Mouse (Mus musculus) hindbrain, embryonic 10.5 days (tissue): ENCODE measurements around the gene Cryzl2. TPM values are rescaled to one million over a fixed set of nuclear protein-coding genes. Genes with fewer than 3 reads are reported as not detected.
A peak's percentile ranks its signal among the peaks of the same experiment; 100 is the strongest.

Experiments
- DNase-seq: peaks from one replicate; pipeline ENCODE4 v3.0.0-alpha.2; 2017; ENCODE audit warnings: low spot score
- H3K27ac ChIP-seq: fragments of 300-500 bp; sonication (generic); 2 replicates; pipeline ENCODE4 v1.5.1; 2016; ENCODE audit warnings: mild to moderate bottlenecking, moderate library complexity
- H3K27me3 ChIP-seq: fragments of 300-500 bp; sonication (generic); 2 replicates; pipeline ENCODE4 v1.6.1; 2016; ENCODE audit warnings: mild to moderate bottlenecking; ENCODE audit not compliant: poor library complexity, insufficient read depth, severe bottlenecking
- H3K36me3 ChIP-seq: fragments of 300-500 bp; sonication (generic); 2 replicates; pipeline ENCODE4 v1.6.1; 2016; ENCODE audit warnings: mild to moderate bottlenecking, moderate library complexity
- H3K4me1 ChIP-seq: fragments of 300-500 bp; sonication (generic); replicated peaks from 2 replicates; pipeline ENCODE4 v1.6.1; 2016; ENCODE audit warnings: mild to moderate bottlenecking
- H3K4me3 ChIP-seq: fragments of 300-500 bp; sonication (generic); 2 replicates; pipeline ENCODE4 v1.5.1; 2016; ENCODE audit warnings: mild to moderate bottlenecking, moderate library complexity
- H3K9me3 ChIP-seq: fragments of 300-500 bp; sonication (generic); 2 replicates; pipeline ENCODE4 v1.6.1; 2016; ENCODE audit warnings: mild to moderate bottlenecking, moderate library complexity
- WGBS: fragments of 180-500 bp; shearing (Covaris S2); methylation state at CpG from one replicate; pipeline ENCODE4 v1.1.7; 2016; 5-methylcytosine and 5-hydroxymethylcytosine counted together
- polyA plus RNA-seq: library from polyadenylated mRNA; unstranded; fragments of >200 nt; fragmentation: Nextera tagmentation; extraction: Ambion mirVana; gene quantifications from 2 replicates; pipeline ENCODE4 v1.2.1, GENCODE M21; 2016

Cryzl2 gene
- polyA plus RNA-seq, 1 experiment from 2014 or later = 7.9 TPM

GRCm38 (mm10) chr1:157427604-157428003 lies 30.8 kb upstream of the Cryzl2 start:
- no peak for DNase-seq
- Histone ChIP-seq H3K36me3 (no peaks in the 10 kb centered on the region), H3K4me1 (0 out of 2 replicates have a peak, but pooled peaks cover 5% of the 10 kb centered on the region), H3K4me3 (no peak overlapping the region), H3K9me3 (no peaks in the 10 kb centered on the region), H3K27ac (no peak overlapping the region), H3K27me3 (no peaks in the 10 kb centered on the region)
- 92% methylated on average over 4 of the region's 4 CpGs for WGBS

GRCm38 (mm10) chr1:157428366-157428765 lies 30.0 kb upstream of the Cryzl2 start:
- Histone ChIP-seq H3K4me3 (no peak overlapping the region), H3K4me1 (peaks cover 8% of the 10 kb centered on the region; the same call in 1 of the 2 replicates), H3K9me3 (no peaks in the 10 kb centered on the region), H3K27ac (no peak overlapping the region), H3K36me3 (no peaks in the 10 kb centered on the region), H3K27me3 (no peaks in the 10 kb centered on the region)
- no peak for DNase-seq
- WGBS = 93% methylated on average over 3 of the region's 3 CpGs

- 34% methylated on average over 3 of the region's 3 CpGs for WGBS
These were observed 25.1 kb upstream of the Cryzl2 start for GRCm38 (mm10) chr1:157433316-157433715.

GRCm38 (mm10) chr1:157434404-157434803 lies 24.0 kb upstream of the Cryzl2 start:
- DNase-seq = no peak

More at GRCm38 (mm10) chr1:157433316-157433715, 25.1 kb upstream of the Cryzl2 start:
- no peaks in the 10 kb centered on the region for H3K9me3 ChIP-seq
- peaks cover 4% of the 10 kb centered on the region; the same call in 1 of the 2 replicates for H3K4me1 ChIP-seq
- no peak overlapping the region for H3K4me3 ChIP-seq
- no peaks in the 10 kb centered on the region for H3K36me3 ChIP-seq
- no peak for DNase-seq
- H3K27ac ChIP-seq = 0 out of 2 replicates have a peak overlapping the region, but pooled peaks have one; percentile 23
- no peaks in the 10 kb centered on the region for H3K27me3 ChIP-seq

GRCm38 (mm10) chr1:157435926-157436325 lies 22.5 kb upstream of the Cryzl2 start:
- no peak overlapping the region for H3K4me3 ChIP-seq
- WGBS = 94% methylated on average over 6 of the region's 6 CpGs
- H3K27ac ChIP-seq = no peak overlapping the region
- no peaks in the 10 kb centered on the region for H3K27me3 ChIP-seq
- no peaks in the 10 kb centered on the region for H3K36me3 ChIP-seq
- DNase-seq = no peak
- H3K9me3 ChIP-seq = no peaks in the 10 kb centered on the region
- H3K4me1 ChIP-seq = peaks cover 26% of the 10 kb centered on the region

More at GRCm38 (mm10) chr1:157434404-157434803, 24.0 kb upstream of the Cryzl2 start:
- Histone ChIP-seq H3K27ac (no peak overlapping the region), H3K9me3 (no peaks in the 10 kb centered on the region), H3K36me3 (no peaks in the 10 kb centered on the region), H3K4me1 (peaks cover 10% of the 10 kb centered on the region), H3K4me3 (no peak overlapping the region), H3K27me3 (no peaks in the 10 kb centered on the region)
- 97% methylated on average over 4 of the region's 4 CpGs for WGBS

- no peak for DNase-seq
- WGBS = 94% methylated on average over 2 of the region's 2 CpGs
- no peak overlapping the region for H3K4me3 ChIP-seq
- H3K36me3 ChIP-seq = no peaks in the 10 kb centered on the region
- no peaks in the 10 kb centered on the region for H3K9me3 ChIP-seq
- peaks cover 46% of the 10 kb centered on the region for H3K4me1 ChIP-seq
- H3K27ac ChIP-seq = peak overlapping the region; percentile 90; the same call in 1 of the 2 replicates
- no peaks in the 10 kb centered on the region for H3K27me3 ChIP-seq
These were observed 20.1 kb upstream of the Cryzl2 start for GRCm38 (mm10) chr1:157438290-157438689.

- H3K36me3 ChIP-seq = no peaks in the 10 kb centered on the region
- no peak for DNase-seq
- H3K4me1 ChIP-seq = peaks cover 52% of the 10 kb centered on the region
- no peaks in the 10 kb centered on the region for H3K27me3 ChIP-seq
- H3K27ac ChIP-seq = peak overlapping the region; percentile 90
- H3K9me3 ChIP-seq = no peaks in the 10 kb centered on the region
- 88% methylated on average over 4 of the region's 4 CpGs for WGBS
- no peak overlapping the region for H3K4me3 ChIP-seq
These were observed 19.3 kb upstream of the Cryzl2 start for GRCm38 (mm10) chr1:157439101-157439500.

- no peaks in the 10 kb centered on the region for H3K36me3 ChIP-seq
- H3K4me1 ChIP-seq = peaks cover 61% of the 10 kb centered on the region
- H3K27me3 ChIP-seq = 0 out of 2 replicates have a peak, but pooled peaks cover 3% of the 10 kb centered on the region
- peak; percentile 78 for DNase-seq
- peak overlapping the region; percentile 90 for H3K27ac ChIP-seq
- 2% methylated on average over 14 of the region's 14 CpGs for WGBS
- no peaks in the 10 kb centered on the region for H3K9me3 ChIP-seq
- peak overlapping the region; percentile 35 for H3K4me3 ChIP-seq
These were observed 18.3 kb upstream of the Cryzl2 start for GRCm38 (mm10) chr1:157439973-157440641.

GRCm38 (mm10) chr1:157443026-157443722 lies 15.2 kb upstream of the Cryzl2 start:
- Histone ChIP-seq H3K4me1 (peaks cover 86% of the 10 kb centered on the region), H3K36me3 (no peaks in the 10 kb centered on the region), H3K4me3 (peak overlapping the region; percentile 28), H3K27me3 (peaks cover 22% of the 10 kb centered on the region), H3K9me3 (no peaks in the 10 kb centered on the region), H3K27ac (peak overlapping the region; percentile 90)
- peak; percentile 61 for DNase-seq
- WGBS = 9% methylated on average over 14 of the region's 14 CpGs

GRCm38 (mm10) chr1:157443723-157444561 lies 14.4 kb upstream of the Cryzl2 start:
- Histone ChIP-seq H3K36me3 (no peaks in the 10 kb centered on the region), H3K4me1 (peaks cover 88% of the 10 kb centered on the region), H3K4me3 (peak overlapping the region; percentile 28), H3K27me3 (peaks cover 29% of the 10 kb centered on the region), H3K27ac (peak overlapping the region; percentile 90), H3K9me3 (no peaks in the 10 kb centered on the region)
- WGBS = 28% methylated on average over 19 of the region's 19 CpGs
- no peak for DNase-seq

- peak overlapping the region; percentile 90 for H3K27ac ChIP-seq
- 70% methylated on average over 13 of the region's 13 CpGs for WGBS
- no peak overlapping the region for H3K4me3 ChIP-seq
- DNase-seq = no peak
- peaks cover 36% of the 10 kb centered on the region for H3K27me3 ChIP-seq
- no peaks in the 10 kb centered on the region for H3K36me3 ChIP-seq
- peaks cover 86% of the 10 kb centered on the region for H3K4me1 ChIP-seq
- no peaks in the 10 kb centered on the region for H3K9me3 ChIP-seq
These were observed 13.6 kb upstream of the Cryzl2 start for GRCm38 (mm10) chr1:157444632-157445300.

- no peak overlapping the region for H3K4me3 ChIP-seq
- no peak for DNase-seq
- H3K4me1 ChIP-seq = peaks cover 86% of the 10 kb centered on the region
- H3K27me3 ChIP-seq = peaks cover 43% of the 10 kb centered on the region
- 92% methylated on average over 6 of the region's 6 CpGs for WGBS
- 0 out of 2 replicates have a peak overlapping the region, but pooled peaks have one; percentile 16 for H3K27ac ChIP-seq
- no peaks in the 10 kb centered on the region for H3K9me3 ChIP-seq
- no peaks in the 10 kb centered on the region for H3K36me3 ChIP-seq
These were observed 12.9 kb upstream of the Cryzl2 start for GRCm38 (mm10) chr1:157445398-157445910.
